Mouse (Mus musculus) G1E (cell line): Measurements from ENCODE around the gene Mrpl43.

ENCODE experiments used
- CTCF ChIP-seq: IDR thresholded peaks from 2 replicates; pipeline ENCODE4 v1.5.1; 2012; ENCODE audit warnings: low read depth, low read length, inconsistent platforms, mixed read lengths
- GATA1 ChIP-seq: IDR thresholded peaks from 2 replicates; pipeline ENCODE4 v1.6.1; 2012; ENCODE audit warnings: borderline replicate concordance, low read length, inconsistent platforms, mixed read lengths
- TAL1 ChIP-seq: conservative IDR thresholded peaks from 2 replicates; pipeline ENCODE4 v1.6.1; 2012; ENCODE audit warnings: low read depth, low read length, inconsistent platforms, mixed read lengths

- no peak for TF ChIP-seq GATA1
- no peak for TF ChIP-seq TAL1
- TF ChIP-seq CTCF = no peak
Measured at GRCm38 (mm10) chr19:44982477-44983115, 23.6 kb downstream of the Mrpl43 start.
